Mouse (Mus musculus): ENCODE results near the gene Efcab1. TPM values are rescaled to one million over a fixed set of nuclear protein-coding genes. Genes with fewer than 3 reads are reported as not detected.

Gene Efcab1
- polyA plus RNA-seq, 1 experiment = not detected

DNA sequence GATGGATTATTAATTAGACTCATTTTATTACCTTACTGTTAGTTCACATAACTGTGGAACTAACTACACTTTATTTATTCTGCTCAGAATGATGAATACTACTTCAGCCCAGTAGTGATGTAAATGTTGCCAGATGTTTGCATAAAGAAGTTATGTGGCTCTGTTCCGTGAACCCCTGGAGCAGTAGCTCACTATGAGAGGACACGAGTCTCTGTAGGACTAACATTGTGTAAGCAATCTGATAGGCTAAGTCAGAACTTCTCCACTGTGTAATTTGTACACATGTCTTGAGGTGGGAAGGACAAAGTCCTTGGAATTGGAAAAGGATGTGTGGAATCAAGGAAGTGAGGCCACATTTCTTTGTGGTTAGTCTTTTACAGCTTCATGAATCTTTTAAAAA lies 45.5 kb downstream of the Efcab1 start:
- Histone ChIP-seq H3K4me1 (ENCODE audit: control insufficient read depth, insufficient read depth, insufficient read length, low read length) (no peaks in the 10 kb centered on the region), H3K4me3 (ENCODE audit: insufficient read depth, low read depth, low read length) (no peak overlapping the region), H3K27ac (replicated peaks; ENCODE audit: low read depth, low read length) (no peak overlapping the region)

GRCm38 (mm10) chr16:14959743-14960142 lies 53.3 kb downstream of the Efcab1 start:
- Histone ChIP-seq H3K27ac (replicated peaks; ENCODE audit: low read depth, low read length) (no peak overlapping the region), H3K4me1 (ENCODE audit: control insufficient read depth, insufficient read depth, insufficient read length, low read length) (no peaks in the 10 kb centered on the region), H3K4me3 (ENCODE audit: insufficient read depth, low read depth, low read length) (no peak overlapping the region)

- no peak overlapping the region for H3K4me3 ChIP-seq (ENCODE audit: insufficient read depth, low read depth, low read length)
- H3K27ac ChIP-seq (replicated peaks; ENCODE audit: low read depth, low read length) = no peak overlapping the region
- H3K4me1 ChIP-seq (ENCODE audit: control insufficient read depth, insufficient read depth, insufficient read length, low read length) = no peaks in the 10 kb centered on the region
Observed at GRCm38 (mm10) chr16:14973696-14974095, 67.3 kb downstream of the Efcab1 start.

- Histone ChIP-seq H3K4me1 (ENCODE audit: control insufficient read depth, insufficient read depth, insufficient read length, low read length) (no peaks in the 10 kb centered on the region), H3K4me3 (ENCODE audit: insufficient read depth, low read depth, low read length) (no peak overlapping the region), H3K27ac (replicated peaks; ENCODE audit: low read depth, low read length) (no peak overlapping the region)
Observed at GRCm38 (mm10) chr16:14979228-14979627, 72.8 kb downstream of the Efcab1 start.

DNA sequence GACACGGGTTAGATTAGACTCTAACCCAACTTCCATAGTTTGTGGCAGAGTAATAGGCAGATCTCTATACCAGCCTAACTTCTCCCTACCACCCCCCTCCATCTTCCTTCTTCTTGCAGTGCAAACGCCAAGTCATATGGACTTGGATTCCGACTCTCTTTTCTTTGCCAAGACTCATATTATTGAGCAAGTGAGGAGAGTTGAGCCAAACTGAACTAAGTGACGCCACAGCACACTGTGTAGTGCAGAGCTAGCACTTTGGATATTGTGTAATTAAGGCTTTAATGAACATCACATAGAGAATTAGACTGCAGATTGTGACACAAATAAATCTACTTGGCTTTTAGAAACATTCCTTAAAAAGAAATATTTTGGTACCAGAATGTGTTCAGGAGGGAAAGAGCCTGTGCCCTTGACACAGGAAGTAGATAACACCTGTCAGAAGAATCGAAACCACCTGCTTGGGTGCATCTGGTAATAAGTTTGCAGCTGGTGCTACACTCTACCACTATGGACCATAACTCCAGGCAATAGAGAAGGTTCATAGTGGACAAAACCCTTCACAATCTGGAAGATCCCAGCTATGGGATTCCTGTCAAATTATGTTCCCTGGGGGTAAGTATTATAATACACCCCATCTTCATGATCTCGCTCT lies 83.3 kb downstream of the Efcab1 start:
- no peak overlapping the region for H3K4me3 ChIP-seq (ENCODE audit: insufficient read depth, low read depth, low read length)
- H3K27ac ChIP-seq (replicated peaks; ENCODE audit: low read depth, low read length) = no peak overlapping the region
- no peaks in the 10 kb centered on the region for H3K4me1 ChIP-seq (ENCODE audit: control insufficient read depth, insufficient read depth, insufficient read length, low read length)

GRCm38 (mm10) chr16:14991001-14991400 lies 84.6 kb downstream of the Efcab1 start:
- H3K4me1 ChIP-seq (ENCODE audit: control insufficient read depth, insufficient read depth, insufficient read length, low read length) = no peaks in the 10 kb centered on the region

DNA sequence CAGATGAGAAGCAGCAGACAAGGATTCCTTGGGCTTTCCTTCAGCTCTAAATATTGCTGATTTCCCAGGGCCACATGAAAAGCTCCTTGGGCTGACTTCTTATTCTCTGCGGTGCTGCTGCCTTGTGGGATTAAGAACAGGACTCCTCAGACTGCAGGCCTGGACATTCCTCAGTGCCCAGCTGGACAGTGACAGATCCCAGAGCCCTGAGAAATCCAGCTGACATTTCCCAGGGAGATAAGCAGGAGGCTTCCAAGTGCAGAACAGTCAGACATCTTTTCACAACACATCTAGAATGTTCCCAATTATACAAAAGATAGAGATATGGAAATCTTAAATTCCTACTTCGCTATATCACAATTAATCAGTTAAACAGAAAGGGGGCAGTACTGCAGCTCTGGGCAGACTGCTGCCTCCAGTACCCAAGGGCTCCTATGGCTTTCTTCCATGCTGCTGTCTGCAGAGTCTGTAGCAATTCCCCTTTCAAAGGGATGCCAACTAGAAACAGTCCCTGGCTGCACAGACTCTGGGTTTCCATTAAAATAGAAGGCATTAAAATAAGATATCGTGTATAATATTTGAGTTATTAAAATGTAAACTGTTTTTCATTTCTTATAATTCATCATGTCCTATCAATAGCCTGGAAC lies 86.2 kb downstream of the Efcab1 start:
- Histone ChIP-seq H3K4me3 (ENCODE audit: insufficient read depth, low read depth, low read length) (no peak overlapping the region), H3K27ac (replicated peaks; ENCODE audit: low read depth, low read length) (no peak overlapping the region), H3K4me1 (ENCODE audit: control insufficient read depth, insufficient read depth, insufficient read length, low read length) (no peaks in the 10 kb centered on the region)

More at GRCm38 (mm10) chr16:14991001-14991400, 84.6 kb downstream of the Efcab1 start:
- Histone ChIP-seq H3K27ac (replicated peaks; ENCODE audit: low read depth, low read length) (no peak overlapping the region), H3K4me3 (ENCODE audit: insufficient read depth, low read depth, low read length) (no peak overlapping the region)

- Histone ChIP-seq H3K4me1 (ENCODE audit: control insufficient read depth, insufficient read depth, insufficient read length, low read length) (no peaks in the 10 kb centered on the region), H3K4me3 (ENCODE audit: insufficient read depth, low read depth, low read length) (no peak overlapping the region), H3K27ac (replicated peaks; ENCODE audit: low read depth, low read length) (no peak overlapping the region)
Observed at GRCm38 (mm10) chr16:15014724-15015123, 108.3 kb downstream of the Efcab1 start.
